Mouse (Mus musculus): ENCODE measurements around the gene Flcn.

- TF ChIP-seq POLR2A (IDR thresholded peaks at IDR 0.05; ENCODE audit: low read depth, low read length): no peak
- no peak for TF ChIP-seq CTCF (IDR thresholded peaks at IDR 0.05; ENCODE audit: extremely low read depth, insufficient read depth, insufficient read length, insufficient replicate concordance)
Observed at GRCm38 (mm10) chr11:59800412-59800811, 9.4 kb downstream of the Flcn start.
